In genomic region chr14:19959860-19960259, GRCm38 (mm10) we compare ENCODE assay signal across 25 mouse cellular contexts. TPM values are rescaled to one million over a fixed set of nuclear protein-coding genes. Genes with fewer than 3 reads are reported as not detected.
DNase-seq lines count a peak whose midpoint lies in the region; ATAC-seq and TF ChIP-seq lines count a peak whose summit lies in the region.
"Had no signal": no experiment of that assay in that cellular context is flagged by ENCODE, and none has a peak within 500 bp of the region (broad histone marks: within the 10 kb centered on the region; RNA-seq: fewer than 3 reads in every experiment).

No protein-coding gene starts in this region.

- no peaks in the 10 kb centered on the region for H3K9me3 ChIP-seq in forebrain, embryonic 11.5 days (ENCODE audit: control insufficient read depth, low read length)
- H3K9me3 ChIP-seq in forebrain, postnatal 0 days (ENCODE audit: low read length), result no peaks in the 10 kb centered on the region
- no peaks in the 10 kb centered on the region for H3K9me3 ChIP-seq in lung, embryonic 14.5 days (ENCODE audit: low read depth, low read length)
- H3K9me3 ChIP-seq in lung, embryonic 16.5 days (ENCODE audit: control insufficient read depth, low read length), result no peaks in the 10 kb centered on the region
- H3K9me3 ChIP-seq: embryonic facial prominence, embryonic 10.5 days; embryonic facial prominence, embryonic 12.5 days; forebrain, embryonic 12.5 days; G1E had no signal

- WGBS in forebrain, embryonic 11.5 days, result 63% methylated on average over 9 of the region's 9 CpGs
- 63% methylated on average over 9 of the region's 9 CpGs for WGBS in forebrain, postnatal 0 days
- 33% methylated on average over 9 of the region's 9 CpGs for WGBS in lung, embryonic 14.5 days
- 42% methylated on average over 9 of the region's 9 CpGs for WGBS in lung, embryonic 16.5 days
- 72% methylated on average over 9 of the region's 9 CpGs for WGBS in lung, adult 2 months

- peaks cover 10% of the 10 kb centered on the region; the same call in 1 of the 2 replicates for H3K4me1 ChIP-seq in forebrain, embryonic 11.5 days (replicated peaks; ENCODE audit: control insufficient read depth, insufficient read depth, low read length)
- H3K4me1 ChIP-seq in forebrain, postnatal 0 days (ENCODE audit: insufficient read depth), result peaks cover 9% of the 10 kb centered on the region
- H3K4me1 ChIP-seq in lung, embryonic 14.5 days (ENCODE audit: insufficient read depth), result peaks cover 4% of the 10 kb centered on the region; the same call in 1 of the 2 replicates
- H3K4me1 ChIP-seq in lung, embryonic 16.5 days (replicated peaks; ENCODE audit: control insufficient read depth, insufficient read depth, low read length), result peaks cover 10% of the 10 kb centered on the region
- no peaks in the 10 kb centered on the region; the same call in 1 of the 2 replicates for H3K4me1 ChIP-seq in lung, adult 2 months (ENCODE audit: control insufficient read depth, insufficient read depth, low read length)

- H3K4me3 ChIP-seq in forebrain, embryonic 11.5 days (ENCODE audit: low read depth, low read length), result no peak overlapping the region
- no peak overlapping the region for H3K4me3 ChIP-seq in forebrain, postnatal 0 days (ENCODE audit: low read depth, low read length)
- no peak overlapping the region for H3K4me3 ChIP-seq in lung, embryonic 14.5 days (ENCODE audit: low read depth, low read length)
- H3K4me3 ChIP-seq in lung, embryonic 16.5 days (ENCODE audit: low read length), result no peak overlapping the region
- no peak overlapping the region for H3K4me3 ChIP-seq in lung, adult 2 months (replicated peaks; ENCODE audit: extremely low read depth, low read depth, low read length)
- H3K4me3 ChIP-seq: embryonic facial prominence, embryonic 10.5 days; embryonic facial prominence, embryonic 12.5 days; forebrain, embryonic 12.5 days had no signal

- TF ChIP-seq CTCF in forebrain, postnatal 0 days (IDR thresholded peaks at IDR 0.05; ENCODE audit: low read depth), result no peak
- TF ChIP-seq CTCF in lung, embryonic 14.5 days (IDR thresholded peaks at IDR 0.05; ENCODE audit: low read depth), result no peak
- TF ChIP-seq CTCF in lung, adult 2 months (IDR thresholded peaks at IDR 0.05; ENCODE audit: insufficient read depth, low read length), result no peak

- ATAC-seq in forebrain, embryonic 11.5 days (replicated peaks; ENCODE audit: low FRiP score), result no peak
- no peak for ATAC-seq in forebrain, postnatal 0 days
- ATAC-seq in lung, embryonic 14.5 days (ENCODE audit: insufficient read depth), result peak; percentile 72
- peak; percentile 39; the same call in 1 of the 2 replicates for ATAC-seq in lung, embryonic 16.5 days (ENCODE audit: low read depth)
- ATAC-seq: activated CD4-positive, CD25-positive, alpha-beta regulatory T cell, adult 4 months; CD4-positive, CD25-positive, alpha-beta regulatory T cell, adult 4 months; forebrain, embryonic 14.5 days; forebrain, embryonic 16.5 days; Patski had no signal

- no peak overlapping the region for H3K9ac ChIP-seq in forebrain, embryonic 11.5 days (ENCODE audit: low read length)
- no peak overlapping the region for H3K9ac ChIP-seq in forebrain, postnatal 0 days
- H3K9ac ChIP-seq in lung, embryonic 14.5 days, result no peak overlapping the region
- H3K9ac ChIP-seq in lung, embryonic 16.5 days (ENCODE audit: low read length), result no peak overlapping the region
- H3K9ac ChIP-seq: embryonic facial prominence, embryonic 12.5 days; forebrain, embryonic 12.5 days had no signal

- DNase-seq in forebrain, embryonic 11.5 days (ENCODE audit: low spot score), result peak; percentile 26
- DNase-seq in forebrain, postnatal 0 days, result no peak
- DNase-seq in lung, embryonic 14.5 days, result peak; percentile 71
- DNase-seq in lung, postnatal 25 days (ENCODE audit: low spot score), result no peak
- no peak for DNase-seq in lung, adult 2 months
- DNase-seq: adrenal gland, adult 8-10 months; adrenal gland, postnatal 14 days; adrenal gland, postnatal 36 days; B cell, adult 2 months; cerebellum, adult 11-12 months; cerebellum, adult 2 months; cerebellum, adult 9-10 months; cerebellum, postnatal 10 days; cerebellum, postnatal 25 days had no signal

- H3K27ac ChIP-seq in forebrain, embryonic 11.5 days (ENCODE audit: low read depth, low read length), result no peak overlapping the region
- H3K27ac ChIP-seq in forebrain, postnatal 0 days (ENCODE audit: low read depth, low read length), result no peak overlapping the region
- no peak overlapping the region for H3K27ac ChIP-seq in lung, embryonic 14.5 days (ENCODE audit: low read depth)
- no peak overlapping the region for H3K27ac ChIP-seq in lung, embryonic 16.5 days (ENCODE audit: low read length)
- H3K27ac ChIP-seq: embryonic facial prominence, embryonic 10.5 days; embryonic facial prominence, embryonic 12.5 days; forebrain, embryonic 12.5 days had no signal

- H3K36me3 ChIP-seq in forebrain, embryonic 11.5 days (ENCODE audit: control insufficient read depth, insufficient read depth, low read length), result peaks cover 2% of the 10 kb centered on the region; the same call in 1 of the 2 replicates
- peaks cover 21% of the 10 kb centered on the region for H3K36me3 ChIP-seq in forebrain, postnatal 0 days (ENCODE audit: insufficient read depth)
- peaks cover 11% of the 10 kb centered on the region; the same call in 1 of the 2 replicates for H3K36me3 ChIP-seq in lung, embryonic 14.5 days (ENCODE audit: insufficient read depth)
- H3K36me3 ChIP-seq in lung, embryonic 16.5 days (ENCODE audit: control insufficient read depth, insufficient read depth, low read length), result no peaks in the 10 kb centered on the region

- H3K27me3 ChIP-seq in forebrain, embryonic 11.5 days (ENCODE audit: control insufficient read depth, insufficient read depth, low read length), result no peaks in the 10 kb centered on the region
- H3K27me3 ChIP-seq in forebrain, postnatal 0 days (ENCODE audit: insufficient read depth, low read length), result no peaks in the 10 kb centered on the region
- no peaks in the 10 kb centered on the region for H3K27me3 ChIP-seq in lung, embryonic 14.5 days (ENCODE audit: insufficient read depth, low read length)
- H3K27me3 ChIP-seq in lung, embryonic 16.5 days (ENCODE audit: control insufficient read depth, insufficient read depth, low read depth, low read length), result no peaks in the 10 kb centered on the region
- H3K27me3 ChIP-seq: CH12.LX; embryonic facial prominence, embryonic 12.5 days; forebrain, embryonic 12.5 days had no signal

- no peak for TF ChIP-seq POLR2A in lung, adult 2 months (IDR thresholded peaks at IDR 0.05; ENCODE audit: borderline replicate concordance, extremely low read depth, low read depth, low read length)

- H3K4me2 ChIP-seq in forebrain, embryonic 11.5 days (ENCODE audit: low read depth, low read length, severe bottlenecking), result no peak overlapping the region
- no peak overlapping the region for H3K4me2 ChIP-seq in forebrain, postnatal 0 days (ENCODE audit: low read depth)
- no peak overlapping the region for H3K4me2 ChIP-seq in lung, embryonic 14.5 days
- no peak overlapping the region for H3K4me2 ChIP-seq in lung, embryonic 16.5 days (ENCODE audit: low read depth, low read length)
- H3K4me2 ChIP-seq: embryonic facial prominence, embryonic 12.5 days; forebrain, embryonic 12.5 days had no signal

RNA-seq across cellular contexts. Expression of gene Gng2, which starts 17.6 kb away (rescaled TPM):
- 138 and 142 TPM in 2 replicates for polyA plus RNA-seq in forebrain, embryonic 11.5 days (2014; fragmentation: Nextera tagmentation; extraction: Ambion mirVana)
- 447 and 546 TPM in 2 replicates for total RNA-seq in forebrain, postnatal 0 days (2014; rRNA removed)
- polyA plus RNA-seq in forebrain, postnatal 0 days (2015; fragmentation: Nextera tagmentation; extraction: Ambion mirVana), result 367 and 462 TPM in 2 replicates
- 89.0 and 95.7 TPM in 2 replicates for polyA plus RNA-seq in lung, embryonic 14.5 days (2014; fragmentation: Nextera tagmentation; extraction: Ambion mirVana)
- 69.7 and 71.4 TPM in 2 replicates for polyA plus RNA-seq in lung, embryonic 16.5 days (2015; fragmentation: Nextera tagmentation; extraction: Ambion mirVana)
- polyA plus RNA-seq in lung, adult 2 months (2012; rRNA removed), result 11.9 and 16.1 TPM in 2 replicates

Comparison
In these comparisons a context has a peak if more than half of its experiments do, and no peak if none do; other contexts are left out.
1. DNase-seq: peak in forebrain, embryonic 11.5 days (single experiment) and lung, embryonic 14.5 days (single experiment); none in forebrain, postnatal 0 days (single experiment), lung, postnatal 25 days (single experiment) and lung, adult 2 months (single experiment).
2. ATAC-seq: peak in lung, embryonic 14.5 days (single experiment) and lung, embryonic 16.5 days (single experiment); none in forebrain, embryonic 11.5 days (single experiment) and forebrain, postnatal 0 days (single experiment).